Mouse (Mus musculus) right cerebral cortex, postnatal 14 days (tissue): ENCODE data around the gene Tmem171.

Source experiments
- DNase-seq: peaks from one replicate; pipeline ENCODE4 v3.0.0; 2022

Tmem171 gene

GRCm38 (mm10) chr13:98638507-98639166 lies 56.0 kb downstream of the Tmem171 start:
- DNase-seq = no peak

- DNase-seq = no peak
Measured at GRCm38 (mm10) chr13:98637145-98637544, 57.5 kb downstream of the Tmem171 start, which contains the start of gene Tmem174. Gene Tmem174 (minus strand): TSS chr13:98637410.

GRCm38 (mm10) chr13:98636571-98636970 lies 58.1 kb downstream of the Tmem171 start:
- no peak for DNase-seq
